Mouse (Mus musculus): ENCODE results near the gene Mthfd1l. TPM values are rescaled to one million over a fixed set of nuclear protein-coding genes. Genes with fewer than 3 reads are reported as not detected.

The Mthfd1l gene
- polyA plus RNA-seq, 1 experiment from 2014 or later, result 7.3 TPM

- no peaks in the 10 kb centered on the region for H3K27me3 ChIP-seq (ENCODE audit: control insufficient read depth, insufficient read depth, low read depth, low read length)
- no peak overlapping the region for H3K4me3 ChIP-seq (ENCODE audit: low read depth, low read length)
- H3K4me1 ChIP-seq (ENCODE audit: control insufficient read depth, insufficient read depth, low read length), result no peaks in the 10 kb centered on the region
- no peaks in the 10 kb centered on the region for H3K36me3 ChIP-seq (ENCODE audit: control insufficient read depth, insufficient read depth, low read length)
- no peaks in the 10 kb centered on the region for H3K9me3 ChIP-seq (replicated peaks; ENCODE audit: control insufficient read depth, low read length, poor library complexity, severe bottlenecking)
- WGBS, result 92% methylated on average over 4 of the region's 4 CpGs
- H3K9ac ChIP-seq (ENCODE audit: low read depth, low read length), result no peak overlapping the region
- H3K4me2 ChIP-seq (ENCODE audit: low read length), result no peak overlapping the region
- no peak overlapping the region for H3K27ac ChIP-seq (ENCODE audit: low read length)
- no peak for ATAC-seq
Measured at GRCm38 (mm10) chr10:4026616-4027015, 53.7 kb downstream of the Mthfd1l start.

GRCm38 (mm10) chr10:4027466-4027865, 54.5 kb downstream of the Mthfd1l start:
- Histone ChIP-seq H3K4me1 (ENCODE audit: control insufficient read depth, insufficient read depth, low read length) (no peaks in the 10 kb centered on the region), H3K4me2 (ENCODE audit: low read length) (no peak overlapping the region), H3K27me3 (ENCODE audit: control insufficient read depth, insufficient read depth, low read depth, low read length) (no peaks in the 10 kb centered on the region), H3K36me3 (ENCODE audit: control insufficient read depth, insufficient read depth, low read length) (no peaks in the 10 kb centered on the region), H3K4me3 (ENCODE audit: low read depth, low read length) (no peak overlapping the region), H3K9me3 (replicated peaks; ENCODE audit: control insufficient read depth, low read length, poor library complexity, severe bottlenecking) (no peaks in the 10 kb centered on the region), H3K9ac (ENCODE audit: low read depth, low read length) (no peak overlapping the region), H3K27ac (ENCODE audit: low read length) (no peak overlapping the region)
- no peak for ATAC-seq
- 83% methylated on average over 4 of the region's 4 CpGs for WGBS

- H3K4me1 ChIP-seq (ENCODE audit: control insufficient read depth, insufficient read depth, low read length), result no peaks in the 10 kb centered on the region
- no peak for ATAC-seq
- no peak overlapping the region for H3K27ac ChIP-seq (ENCODE audit: low read length)
- WGBS, result 93% methylated on average over 15 of the region's 15 CpGs
- no peak overlapping the region for H3K9ac ChIP-seq (ENCODE audit: low read depth, low read length)
- H3K9me3 ChIP-seq (replicated peaks; ENCODE audit: control insufficient read depth, low read length, poor library complexity, severe bottlenecking), result no peaks in the 10 kb centered on the region
- no peaks in the 10 kb centered on the region for H3K27me3 ChIP-seq (ENCODE audit: control insufficient read depth, insufficient read depth, low read depth, low read length)
- H3K4me3 ChIP-seq (ENCODE audit: low read depth, low read length), result no peak overlapping the region
- H3K36me3 ChIP-seq (ENCODE audit: control insufficient read depth, insufficient read depth, low read length), result no peaks in the 10 kb centered on the region
- H3K4me2 ChIP-seq (ENCODE audit: low read length), result no peak overlapping the region
Measured at GRCm38 (mm10) chr10:4028851-4029442, 56.0 kb downstream of the Mthfd1l start.

GRCm38 (mm10) chr10:4033761-4034160, 60.8 kb downstream of the Mthfd1l start:
- Histone ChIP-seq H3K27me3 (ENCODE audit: control insufficient read depth, insufficient read depth, low read depth, low read length) (no peaks in the 10 kb centered on the region), H3K27ac (ENCODE audit: low read length) (no peak overlapping the region), H3K4me3 (ENCODE audit: low read depth, low read length) (no peak overlapping the region), H3K4me2 (ENCODE audit: low read length) (no peak overlapping the region), H3K9ac (ENCODE audit: low read depth, low read length) (no peak overlapping the region), H3K4me1 (ENCODE audit: control insufficient read depth, insufficient read depth, low read length) (no peaks in the 10 kb centered on the region), H3K36me3 (ENCODE audit: control insufficient read depth, insufficient read depth, low read length) (no peaks in the 10 kb centered on the region), H3K9me3 (replicated peaks; ENCODE audit: control insufficient read depth, low read length, poor library complexity, severe bottlenecking) (no peaks in the 10 kb centered on the region)
- WGBS, result 85% methylated on average over 8 of the region's 9 CpGs
- ATAC-seq, result no peak

GRCm38 (mm10) chr10:4036476-4036875, 63.6 kb downstream of the Mthfd1l start:
- Histone ChIP-seq H3K4me2 (ENCODE audit: low read length) (no peak overlapping the region), H3K9me3 (replicated peaks; ENCODE audit: control insufficient read depth, low read length, poor library complexity, severe bottlenecking) (no peaks in the 10 kb centered on the region), H3K4me1 (ENCODE audit: control insufficient read depth, insufficient read depth, low read length) (no peaks in the 10 kb centered on the region), H3K4me3 (ENCODE audit: low read depth, low read length) (no peak overlapping the region), H3K9ac (ENCODE audit: low read depth, low read length) (no peak overlapping the region), H3K27ac (ENCODE audit: low read length) (no peak overlapping the region), H3K36me3 (ENCODE audit: control insufficient read depth, insufficient read depth, low read length) (no peaks in the 10 kb centered on the region), H3K27me3 (ENCODE audit: control insufficient read depth, insufficient read depth, low read depth, low read length) (no peaks in the 10 kb centered on the region)
- ATAC-seq, result no peak
- 92% methylated on average over 7 of the region's 7 CpGs for WGBS

- 89% methylated on average over 3 of the region's 3 CpGs for WGBS
- Histone ChIP-seq H3K36me3 (ENCODE audit: control insufficient read depth, insufficient read depth, low read length) (no peaks in the 10 kb centered on the region), H3K9ac (ENCODE audit: low read depth, low read length) (no peak overlapping the region), H3K4me3 (ENCODE audit: low read depth, low read length) (no peak overlapping the region), H3K4me1 (ENCODE audit: control insufficient read depth, insufficient read depth, low read length) (no peaks in the 10 kb centered on the region), H3K9me3 (replicated peaks; ENCODE audit: control insufficient read depth, low read length, poor library complexity, severe bottlenecking) (no peaks in the 10 kb centered on the region), H3K4me2 (ENCODE audit: low read length) (no peak overlapping the region), H3K27me3 (ENCODE audit: control insufficient read depth, insufficient read depth, low read depth, low read length) (no peaks in the 10 kb centered on the region), H3K27ac (ENCODE audit: low read length) (no peak overlapping the region)
- no peak for ATAC-seq
Measured at GRCm38 (mm10) chr10:4037066-4037465, 64.1 kb downstream of the Mthfd1l start.

- no peaks in the 10 kb centered on the region for H3K9me3 ChIP-seq (replicated peaks; ENCODE audit: control insufficient read depth, low read length, poor library complexity, severe bottlenecking)
- H3K9ac ChIP-seq (ENCODE audit: low read depth, low read length), result no peak overlapping the region
- 96% methylated on average over 11 of the region's 11 CpGs for WGBS
- H3K4me2 ChIP-seq (ENCODE audit: low read length), result no peak overlapping the region
- no peaks in the 10 kb centered on the region for H3K27me3 ChIP-seq (ENCODE audit: control insufficient read depth, insufficient read depth, low read depth, low read length)
- H3K4me3 ChIP-seq (ENCODE audit: low read depth, low read length), result no peak overlapping the region
- ATAC-seq, result no peak
- H3K36me3 ChIP-seq (ENCODE audit: control insufficient read depth, insufficient read depth, low read length), result no peaks in the 10 kb centered on the region
- no peak overlapping the region for H3K27ac ChIP-seq (ENCODE audit: low read length)
- H3K4me1 ChIP-seq (ENCODE audit: control insufficient read depth, insufficient read depth, low read length), result no peaks in the 10 kb centered on the region
Measured at GRCm38 (mm10) chr10:4038576-4038975, 65.7 kb downstream of the Mthfd1l start.

- Histone ChIP-seq H3K4me3 (ENCODE audit: low read depth, low read length) (no peak overlapping the region), H3K4me2 (ENCODE audit: low read length) (no peak overlapping the region), H3K27me3 (ENCODE audit: control insufficient read depth, insufficient read depth, low read depth, low read length) (no peaks in the 10 kb centered on the region), H3K9ac (ENCODE audit: low read depth, low read length) (no peak overlapping the region), H3K4me1 (ENCODE audit: control insufficient read depth, insufficient read depth, low read length) (no peaks in the 10 kb centered on the region), H3K9me3 (replicated peaks; ENCODE audit: control insufficient read depth, low read length, poor library complexity, severe bottlenecking) (no peaks in the 10 kb centered on the region), H3K36me3 (ENCODE audit: control insufficient read depth, insufficient read depth, low read length) (no peaks in the 10 kb centered on the region), H3K27ac (ENCODE audit: low read length) (no peak overlapping the region)
- 78% methylated on average over 9 of the region's 9 CpGs for WGBS
- ATAC-seq, result no peak
Measured at GRCm38 (mm10) chr10:4041691-4042090, 68.8 kb downstream of the Mthfd1l start.

GRCm38 (mm10) chr10:4044421-4044820, 71.5 kb downstream of the Mthfd1l start:
- ATAC-seq, result no peak
- 70% methylated on average over 7 of the region's 7 CpGs for WGBS

More at GRCm38 (mm10) chr10:4044421-4044820, 71.5 kb downstream of the Mthfd1l start:
- no peak overlapping the region for H3K4me3 ChIP-seq (ENCODE audit: low read depth, low read length)
- no peak overlapping the region for H3K27ac ChIP-seq (ENCODE audit: low read length)
- H3K4me2 ChIP-seq (ENCODE audit: low read length), result no peak overlapping the region
- no peak overlapping the region for H3K9ac ChIP-seq (ENCODE audit: low read depth, low read length)
- H3K9me3 ChIP-seq (replicated peaks; ENCODE audit: control insufficient read depth, low read length, poor library complexity, severe bottlenecking), result no peaks in the 10 kb centered on the region
- no peaks in the 10 kb centered on the region for H3K4me1 ChIP-seq (ENCODE audit: control insufficient read depth, insufficient read depth, low read length)
- H3K36me3 ChIP-seq (ENCODE audit: control insufficient read depth, insufficient read depth, low read length), result no peaks in the 10 kb centered on the region
- H3K27me3 ChIP-seq (ENCODE audit: control insufficient read depth, insufficient read depth, low read depth, low read length), result no peaks in the 10 kb centered on the region

All from midbrain, embryonic 16.5 days (tissue).